Mouse (Mus musculus): Measurements from ENCODE around the gene Gm28308. TPM values are rescaled to one million over a fixed set of nuclear protein-coding genes. Genes with fewer than 3 reads are reported as not detected.
A peak's percentile ranks its signal among the peaks of the same experiment; 100 is the strongest.

Gm28308 gene
- polyA plus RNA-seq, 1 experiment from 2014 or later, result not detected

DNA sequence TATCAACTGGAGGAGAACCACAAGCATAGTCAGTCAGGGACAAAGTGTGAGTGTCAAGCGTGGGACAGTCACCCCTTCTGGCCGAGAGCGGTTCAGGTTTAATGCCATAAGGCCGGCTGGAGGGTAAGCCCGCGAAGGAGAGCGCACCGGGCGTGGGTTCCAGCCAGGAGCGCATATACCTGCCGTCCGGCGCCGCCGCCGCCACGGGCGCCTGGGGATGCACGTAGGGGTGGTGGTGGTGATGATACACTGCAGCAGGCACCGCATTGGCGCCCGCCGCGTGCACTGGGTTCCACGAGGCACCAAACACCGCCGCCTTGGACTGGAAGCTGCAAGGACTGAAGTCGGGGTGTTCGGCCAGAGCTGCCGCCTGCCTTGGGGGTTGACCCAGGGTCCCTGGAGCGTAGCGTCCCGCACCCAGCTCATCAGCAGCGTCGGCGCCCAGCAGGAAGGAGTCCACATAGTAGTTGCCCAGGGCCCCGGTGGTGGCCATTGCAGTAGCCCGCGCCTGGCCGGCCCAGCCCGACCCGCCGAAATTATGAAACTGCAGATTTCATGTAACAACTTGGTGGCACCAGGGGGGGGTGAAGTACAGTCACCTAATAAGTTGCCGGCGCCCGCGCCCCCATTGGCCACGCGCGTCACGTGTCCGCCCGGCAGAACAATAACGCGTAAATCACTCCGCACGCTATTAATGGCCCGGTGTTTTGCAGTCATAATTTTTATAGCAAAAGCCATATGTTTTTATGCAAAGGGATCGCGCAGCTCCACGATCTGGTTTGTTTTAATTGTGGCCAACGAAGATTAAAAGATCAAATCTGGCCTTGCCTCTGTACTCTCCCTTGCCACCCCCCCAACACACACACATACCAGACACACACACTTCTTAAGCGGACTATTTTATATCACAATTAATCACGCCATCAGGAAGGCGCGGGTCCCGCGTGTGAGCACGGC lies 12.8 kb upstream of the Gm28308 start:
- Histone ChIP-seq H3K27me3 (replicated peaks; ENCODE audit: insufficient read depth, low read length) (peaks cover 84% of the 10 kb centered on the region), H3K4me1 (ENCODE audit: insufficient read depth, low read depth, low read length) (no peaks in the 10 kb centered on the region), H3K36me3 (ENCODE audit: insufficient read depth, low read length) (no peaks in the 10 kb centered on the region), H3K9ac (replicated peaks; ENCODE audit: low read depth) (no peak overlapping the region), H3K27ac (ENCODE audit: low read length) (no peak overlapping the region), H3K4me3 (ENCODE audit: low read depth, low read length) (no peak overlapping the region; the same call in 1 of the 2 replicates), H3K9me3 (ENCODE audit: low read length) (no peaks in the 10 kb centered on the region), H3K4me2 (replicated peaks; ENCODE audit: low read depth, low read length) (0 out of 2 replicates have a peak overlapping the region, but pooled peaks have one; percentile 5)
- TF ChIP-seq CTCF (IDR thresholded peaks at IDR 0.05), result no peak
- no peak for TF ChIP-seq EP300 (IDR thresholded peaks at IDR 0.05)
- 4% methylated on average over 64 of the region's 69 CpGs for WGBS
- ATAC-seq (no peak), DNase-seq (ENCODE audit: low spot score) (no peak)

DNA sequence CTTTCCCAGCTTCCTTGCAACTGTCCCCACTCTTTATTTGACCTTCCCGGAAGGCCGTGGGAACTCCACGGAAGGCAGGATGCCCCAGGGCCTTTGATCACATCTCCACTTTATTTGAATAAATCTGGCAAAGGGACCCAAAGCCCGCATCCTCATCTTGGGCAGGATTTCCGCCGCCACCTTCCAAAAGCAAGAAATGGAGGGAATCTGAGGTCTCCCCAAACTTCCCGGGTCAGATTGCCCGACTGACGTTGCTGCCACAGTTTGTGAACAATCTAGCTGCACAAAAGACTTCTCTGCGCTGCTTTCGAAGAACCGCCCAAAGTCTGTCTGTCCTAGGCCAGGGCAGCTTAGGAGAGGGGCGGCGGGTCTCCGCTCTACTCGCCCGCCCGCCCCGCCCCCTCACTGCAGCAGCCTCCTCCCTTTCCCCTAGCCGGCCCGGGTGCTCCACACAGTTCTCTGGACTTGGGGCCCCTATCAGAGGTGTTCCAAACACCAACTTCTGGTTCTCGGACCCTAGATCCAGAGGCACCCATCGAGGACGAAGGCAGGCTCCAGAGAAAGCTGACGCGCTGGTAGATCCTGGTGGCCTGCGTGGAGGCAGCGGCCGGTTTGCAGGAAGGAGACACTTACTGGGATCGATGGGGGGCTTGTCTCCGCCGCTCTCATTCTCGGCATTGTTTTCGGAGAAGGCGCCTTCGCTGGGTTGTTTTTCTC lies 11.9 kb upstream of the Gm28308 start:
- 4% methylated on average over 33 of the region's 36 CpGs for WGBS

DNA sequence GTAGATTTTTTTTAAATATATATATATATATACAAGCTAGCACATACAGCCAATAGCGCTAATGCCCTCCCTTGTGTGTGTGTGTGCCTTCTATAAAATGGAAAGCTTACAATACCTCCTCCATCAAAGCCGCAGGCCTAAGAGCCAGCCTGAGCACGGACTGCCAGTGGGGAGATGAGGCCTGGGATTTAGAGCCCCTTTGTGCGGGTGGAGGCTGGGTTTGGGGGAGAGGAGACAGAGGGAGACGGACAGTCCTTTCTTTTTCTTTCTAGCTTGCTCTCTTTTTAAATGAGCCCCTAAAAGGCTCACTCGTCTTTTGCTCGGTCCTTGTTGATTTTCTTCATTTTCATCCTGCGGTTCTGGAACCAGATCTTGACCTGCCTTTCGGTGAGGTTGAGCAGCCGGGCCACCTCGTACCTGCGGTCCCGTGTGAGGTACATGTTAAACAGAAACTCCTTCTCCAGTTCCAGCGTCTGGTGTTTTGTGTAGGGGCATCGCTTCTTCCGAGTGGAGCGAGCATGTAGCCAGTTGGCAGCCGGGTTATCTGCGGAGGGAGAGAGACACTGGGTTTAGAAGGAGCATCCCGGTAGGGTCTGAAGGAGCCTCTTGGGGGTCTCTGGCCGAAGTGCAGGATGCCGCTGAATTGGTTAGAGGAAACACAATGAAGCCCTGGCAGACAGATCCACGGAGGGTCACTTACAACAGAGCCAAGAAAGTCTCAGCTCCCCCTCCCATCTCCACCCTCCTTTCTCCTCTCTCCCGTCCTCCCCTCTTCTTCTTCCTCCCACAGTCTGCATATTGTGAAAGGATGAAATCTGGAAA lies 11.0 kb upstream of the Gm28308 start:
- no peaks in the 10 kb centered on the region for H3K4me1 ChIP-seq (ENCODE audit: insufficient read depth, low read depth, low read length)
- WGBS, result 19% methylated on average over 23 of the region's 24 CpGs
- no peak overlapping the region for H3K27ac ChIP-seq (ENCODE audit: low read length)
- TF ChIP-seq EP300 (IDR thresholded peaks at IDR 0.05) (no peak), CTCF (IDR thresholded peaks at IDR 0.05) (no peak)
- no peak overlapping the region for H3K4me3 ChIP-seq (ENCODE audit: low read depth, low read length)
- no peak for DNase-seq (ENCODE audit: low spot score)
- no peaks in the 10 kb centered on the region for H3K9me3 ChIP-seq (ENCODE audit: low read length)
- no peak overlapping the region for H3K4me2 ChIP-seq (replicated peaks; ENCODE audit: low read depth, low read length)
- ATAC-seq, result no peak
- H3K9ac ChIP-seq (replicated peaks; ENCODE audit: low read depth), result no peak overlapping the region
- H3K36me3 ChIP-seq (ENCODE audit: insufficient read depth, low read length), result no peaks in the 10 kb centered on the region
- peaks cover 86% of the 10 kb centered on the region for H3K27me3 ChIP-seq (replicated peaks; ENCODE audit: insufficient read depth, low read length)

More for the DNA sequence above, 11.9 kb upstream of the Gm28308 start:
- DNase-seq (ENCODE audit: low spot score) (no peak), ATAC-seq (no peak)
- Histone ChIP-seq H3K4me1 (ENCODE audit: insufficient read depth, low read depth, low read length) (no peaks in the 10 kb centered on the region), H3K9me3 (ENCODE audit: low read length) (no peaks in the 10 kb centered on the region), H3K4me3 (ENCODE audit: low read depth, low read length) (no peak overlapping the region; the same call in 1 of the 2 replicates), H3K36me3 (ENCODE audit: insufficient read depth, low read length) (no peaks in the 10 kb centered on the region), H3K4me2 (replicated peaks; ENCODE audit: low read depth, low read length) (no peak overlapping the region), H3K27ac (ENCODE audit: low read length) (no peak overlapping the region), H3K27me3 (replicated peaks; ENCODE audit: insufficient read depth, low read length) (peaks cover 84% of the 10 kb centered on the region), H3K9ac (replicated peaks; ENCODE audit: low read depth) (no peak overlapping the region)
- no peak for TF ChIP-seq CTCF (IDR thresholded peaks at IDR 0.05)

DNA sequence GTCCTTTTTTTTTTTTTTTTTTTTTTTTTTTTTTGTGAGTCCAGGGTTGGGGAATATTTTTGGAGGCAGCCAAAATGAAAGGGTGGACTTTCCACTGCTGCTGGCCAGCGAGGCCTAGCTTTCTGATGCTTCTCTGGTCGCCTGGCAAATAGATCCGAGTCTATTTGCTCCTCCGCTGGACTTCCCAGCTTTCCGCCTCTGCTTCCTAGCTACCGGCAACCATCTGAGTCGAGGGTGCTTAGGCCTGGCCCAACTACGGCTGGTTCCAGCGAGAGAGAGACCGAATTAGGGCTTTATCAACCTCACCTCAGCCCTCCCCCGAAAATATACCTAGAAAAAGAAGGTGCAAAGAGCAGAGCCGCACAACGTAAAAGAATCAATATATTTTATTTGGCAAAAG lies 9.6 kb upstream of the Gm28308 start:
- no peak overlapping the region for H3K27ac ChIP-seq (ENCODE audit: low read length)
- H3K4me3 ChIP-seq (ENCODE audit: low read depth, low read length), result no peak overlapping the region
- no peak overlapping the region for H3K9ac ChIP-seq (replicated peaks; ENCODE audit: low read depth)
- TF ChIP-seq EP300 (IDR thresholded peaks at IDR 0.05) (no peak), CTCF (IDR thresholded peaks at IDR 0.05) (no peak)
- no peak overlapping the region for H3K4me2 ChIP-seq (replicated peaks; ENCODE audit: low read depth, low read length)
- 53% methylated on average over 13 of the region's 13 CpGs for WGBS
- no peaks in the 10 kb centered on the region for H3K9me3 ChIP-seq (ENCODE audit: low read length)
- DNase-seq (ENCODE audit: low spot score) (no peak), ATAC-seq (no peak)
- peaks cover 91% of the 10 kb centered on the region for H3K27me3 ChIP-seq (replicated peaks; ENCODE audit: insufficient read depth, low read length)
- H3K4me1 ChIP-seq (ENCODE audit: insufficient read depth, low read depth, low read length), result peaks cover under 1% of the 10 kb centered on the region; the same call in 1 of the 2 replicates
- no peaks in the 10 kb centered on the region for H3K36me3 ChIP-seq (ENCODE audit: insufficient read depth, low read length)

DNA sequence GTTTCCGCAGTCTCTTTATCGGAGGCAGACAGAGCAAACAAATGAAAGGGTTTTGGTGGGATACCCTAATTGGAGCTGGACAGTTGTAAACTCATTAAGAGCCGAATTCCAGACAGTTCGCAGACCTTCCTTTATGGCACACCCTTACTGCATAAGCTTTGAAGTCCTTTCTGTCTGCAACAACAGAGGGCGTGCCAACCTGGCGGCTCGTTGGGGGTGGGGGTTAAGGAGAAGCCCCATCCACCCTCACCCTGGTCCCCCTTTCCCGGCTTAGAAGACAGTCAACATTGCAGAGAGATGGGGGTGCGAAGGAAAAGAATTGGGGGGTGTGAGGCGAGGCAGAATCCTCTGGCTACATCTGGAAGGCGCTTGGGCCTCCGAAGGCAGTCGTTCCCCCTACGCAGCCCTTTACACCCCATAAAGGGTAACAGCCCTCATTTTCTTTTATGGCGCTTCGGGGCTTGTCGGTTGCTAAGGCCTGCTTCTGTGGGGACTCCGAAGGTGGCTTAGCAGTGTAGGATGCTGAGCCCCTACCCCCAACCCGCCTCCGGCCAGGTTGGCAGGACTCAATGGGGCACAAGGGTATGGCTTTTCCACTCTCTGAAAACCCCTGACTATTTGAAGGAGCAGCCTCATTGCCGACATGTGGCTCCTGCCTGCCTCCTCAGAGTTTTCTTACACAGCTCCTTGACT lies 9.0 kb upstream of the Gm28308 start:
- TF ChIP-seq CTCF (IDR thresholded peaks at IDR 0.05) (no peak), EP300 (IDR thresholded peaks at IDR 0.05) (no peak)
- Histone ChIP-seq H3K4me2 (replicated peaks; ENCODE audit: low read depth, low read length) (peak overlapping the region; percentile 85), H3K36me3 (ENCODE audit: insufficient read depth, low read length) (no peaks in the 10 kb centered on the region), H3K27ac (ENCODE audit: low read length) (no peak overlapping the region), H3K4me1 (ENCODE audit: insufficient read depth, low read depth, low read length) (peaks cover 5% of the 10 kb centered on the region; the same call in 1 of the 2 replicates), H3K9me3 (ENCODE audit: low read length) (no peaks in the 10 kb centered on the region), H3K4me3 (ENCODE audit: low read depth, low read length) (peak overlapping the region; percentile 52; the same call in 1 of the 2 replicates), H3K9ac (replicated peaks; ENCODE audit: low read depth) (no peak overlapping the region), H3K27me3 (replicated peaks; ENCODE audit: insufficient read depth, low read length) (peaks cover 91% of the 10 kb centered on the region)
- WGBS, result 37% methylated on average over 21 of the region's 21 CpGs
- DNase-seq (ENCODE audit: low spot score) (no peak), ATAC-seq (0 out of 2 replicates have a peak, but pooled peaks have one; percentile 6)

All from lung, postnatal 0 days (tissue).